Mouse (Mus musculus): ENCODE measurements around the gene Asb8.

Gene Asb8

DNA sequence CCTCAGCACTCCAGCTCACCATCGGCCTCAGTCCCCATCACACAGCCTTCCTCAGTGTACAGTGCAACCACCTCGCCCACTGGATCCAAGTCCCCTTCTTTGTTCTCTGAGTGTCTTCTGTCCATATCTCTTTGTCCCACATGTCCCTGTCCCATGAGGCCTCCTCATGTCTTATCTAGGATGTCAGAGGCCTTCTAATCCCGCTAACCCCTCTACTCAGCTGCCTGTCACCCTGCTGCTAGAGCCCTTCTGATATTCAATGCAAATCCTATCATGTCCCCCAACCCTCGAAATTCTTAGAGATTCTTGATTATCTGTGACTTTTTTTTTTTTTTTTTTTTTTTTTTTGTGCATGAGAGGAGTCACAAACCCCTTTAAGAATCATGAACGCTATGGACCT is 49.1 kb downstream of the Asb8 start:
- no peak for DNase-seq (ENCODE audit: low spot score)

- DNase-seq (ENCODE audit: low spot score) = no peak
Observed at GRCm38 (mm10) chr15:98115779-98116163, 49.7 kb downstream of the Asb8 start.

GRCm38 (mm10) chr15:98114852-98115778 is 50.3 kb downstream of the Asb8 start:
- no peak for DNase-seq (ENCODE audit: low spot score)

- no peak for DNase-seq (ENCODE audit: low spot score)
Observed at GRCm38 (mm10) chr15:98114098-98114851, 51.1 kb downstream of the Asb8 start.

DNA sequence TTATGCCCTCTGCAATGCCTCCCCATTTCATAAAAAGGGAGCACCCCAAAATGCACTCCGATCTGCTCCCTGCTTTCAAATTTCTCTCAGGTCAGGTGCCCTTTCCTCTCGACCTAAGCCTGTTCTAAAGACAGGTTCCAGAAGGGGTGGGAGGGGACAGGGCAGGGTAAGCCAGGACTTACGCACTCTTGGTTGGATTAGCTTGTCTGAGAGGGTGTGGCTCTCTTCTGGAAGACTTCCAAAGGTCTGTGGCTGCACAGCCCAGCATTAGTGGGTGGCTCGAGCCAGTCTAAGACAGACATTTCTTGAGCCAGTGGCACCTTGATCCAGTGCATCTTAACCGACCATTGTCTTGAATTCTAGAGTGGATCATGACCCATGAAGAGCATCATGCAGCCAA is 53.6 kb downstream of the Asb8 start:
- DNase-seq (ENCODE audit: low spot score) = no peak

DNA sequence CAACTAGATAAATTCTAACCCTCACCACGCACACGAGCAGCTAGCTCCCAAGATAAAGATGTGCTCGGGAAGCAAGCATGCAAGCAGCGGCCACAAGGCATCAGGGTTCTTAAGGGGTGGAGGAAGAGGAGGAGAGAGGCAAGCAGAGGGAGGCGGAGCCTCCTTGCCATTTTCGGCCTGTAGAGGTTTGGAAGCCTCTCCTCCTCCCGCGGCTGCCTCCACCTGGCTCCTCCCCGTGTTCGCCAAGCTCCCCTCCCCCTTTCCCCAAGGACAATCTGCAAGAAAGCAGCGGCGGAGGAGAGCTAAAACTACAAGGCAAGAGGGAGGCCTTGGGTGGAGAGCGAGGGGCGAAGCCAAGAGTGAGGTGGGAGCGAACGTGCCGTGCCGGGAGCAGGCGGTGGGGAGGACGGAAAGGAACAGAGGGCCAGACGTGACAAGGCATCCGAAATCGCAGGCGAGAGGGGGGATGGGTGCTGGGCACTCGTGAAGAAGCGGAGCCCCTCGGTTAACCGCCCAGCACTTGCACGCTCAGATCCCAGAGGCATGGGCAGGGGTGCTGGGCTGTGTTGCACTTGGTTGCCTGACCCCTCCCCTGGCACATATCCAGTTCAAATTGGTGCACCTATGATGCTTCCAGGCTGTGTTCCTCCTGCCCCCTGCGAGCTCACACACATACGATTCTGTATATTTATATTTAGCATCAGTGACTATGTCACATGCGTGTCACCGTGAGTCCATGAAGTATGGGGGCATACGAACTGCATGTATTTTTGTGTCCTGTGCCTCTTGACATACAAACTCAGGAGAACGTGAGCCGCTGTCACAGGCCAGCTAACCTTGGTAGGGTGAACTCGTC is 56.9 kb downstream of the Asb8 start:
- peak; percentile 85 for DNase-seq (ENCODE audit: low spot score)

- no peak for DNase-seq (ENCODE audit: low spot score)
Observed at GRCm38 (mm10) chr15:98107703-98108296, 57.6 kb downstream of the Asb8 start.

- DNase-seq (ENCODE audit: low spot score) = no peak
Observed at GRCm38 (mm10) chr15:98107230-98107629, 58.2 kb downstream of the Asb8 start.

DNA sequence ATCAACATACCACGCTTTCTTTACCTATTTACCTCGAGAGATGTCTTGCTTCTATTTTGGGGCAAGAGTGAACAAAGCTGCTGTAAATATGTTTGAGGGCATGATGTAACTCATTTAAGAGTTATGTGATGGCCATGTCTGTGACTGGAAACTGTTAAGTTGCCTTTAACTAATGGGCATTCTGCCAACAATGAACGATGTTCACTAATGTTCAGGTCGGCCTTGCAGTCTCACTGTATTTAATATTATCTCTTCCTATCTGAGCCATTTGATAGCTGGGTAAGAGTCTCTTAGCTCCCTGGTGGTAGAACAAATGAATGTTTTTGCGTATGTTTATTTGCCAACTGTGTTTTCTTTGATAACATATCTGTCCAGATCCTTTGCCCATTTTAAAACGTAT is 58.9 kb downstream of the Asb8 start:
- DNase-seq (ENCODE audit: low spot score) = no peak

DNA sequence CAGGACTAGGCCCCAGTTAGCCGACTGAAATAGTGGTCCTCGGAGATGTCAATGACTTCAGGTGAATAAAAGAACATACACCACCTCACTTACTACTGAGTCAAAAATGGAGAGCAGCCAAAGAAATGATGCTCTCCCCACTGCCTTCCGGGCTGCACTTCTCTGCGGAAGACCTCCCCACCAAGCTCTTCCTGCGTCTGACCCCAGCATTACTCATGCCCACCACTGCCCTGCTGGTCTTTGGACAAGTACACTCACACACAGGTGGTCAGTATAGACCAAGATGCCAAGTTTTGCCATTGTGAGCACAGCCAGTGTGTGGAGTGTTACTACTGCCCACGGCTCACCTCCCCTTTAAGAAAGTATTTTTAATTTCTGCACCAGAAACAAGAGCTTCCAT is 63.0 kb downstream of the Asb8 start:
- DNase-seq (ENCODE audit: low spot score) = no peak

DNA sequence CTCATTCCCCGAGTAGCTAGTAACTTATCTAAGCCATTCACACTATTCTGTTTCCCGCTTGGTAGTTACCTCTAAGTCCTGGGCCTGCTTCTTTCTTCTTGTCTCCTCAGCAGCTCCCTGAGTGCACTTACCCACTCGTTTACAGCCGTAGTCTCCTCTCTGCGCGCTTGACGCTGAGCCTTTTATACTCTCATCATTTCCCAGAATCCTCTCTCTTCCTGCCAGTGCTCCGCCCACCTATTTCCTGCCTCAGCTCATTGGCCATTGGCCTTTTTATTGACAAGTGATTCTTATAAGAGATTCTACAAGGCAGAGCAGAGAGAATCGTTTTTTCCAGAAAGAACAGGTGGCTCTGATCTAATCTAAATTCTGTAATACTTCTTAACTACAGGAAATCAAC is 66.9 kb downstream of the Asb8 start:
- no peak for DNase-seq (ENCODE audit: low spot score)

DNA sequence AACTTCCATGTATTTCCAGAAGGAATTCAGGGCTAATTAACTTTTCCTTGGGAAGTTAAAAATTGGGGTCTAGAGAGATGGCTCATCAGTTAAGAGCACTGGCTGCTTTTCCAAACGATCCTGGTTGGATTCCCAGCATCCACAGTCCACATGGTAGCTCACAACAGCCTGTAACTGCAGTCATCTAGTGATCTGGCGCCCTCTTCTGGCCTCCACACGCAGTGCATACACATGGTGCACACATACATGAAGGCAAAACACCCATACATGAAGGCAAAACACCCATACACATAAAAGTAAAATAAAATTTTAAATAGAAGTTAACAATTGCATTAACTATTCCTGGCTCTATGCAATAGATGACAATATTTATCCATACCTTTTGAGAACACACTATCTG is 68.5 kb downstream of the Asb8 start:
- no peak for DNase-seq (ENCODE audit: low spot score)

GRCm38 (mm10) chr15:98094905-98095304 is 70.5 kb downstream of the Asb8 start:
- no peak for DNase-seq (ENCODE audit: low spot score)

- peak; percentile 81 for DNase-seq (ENCODE audit: low spot score)
Observed at GRCm38 (mm10) chr15:98093121-98094011, 72.1 kb downstream of the Asb8 start, which contains the start of gene Senp1. Senp1 (minus strand) TSS chr15:98093744.

DNA sequence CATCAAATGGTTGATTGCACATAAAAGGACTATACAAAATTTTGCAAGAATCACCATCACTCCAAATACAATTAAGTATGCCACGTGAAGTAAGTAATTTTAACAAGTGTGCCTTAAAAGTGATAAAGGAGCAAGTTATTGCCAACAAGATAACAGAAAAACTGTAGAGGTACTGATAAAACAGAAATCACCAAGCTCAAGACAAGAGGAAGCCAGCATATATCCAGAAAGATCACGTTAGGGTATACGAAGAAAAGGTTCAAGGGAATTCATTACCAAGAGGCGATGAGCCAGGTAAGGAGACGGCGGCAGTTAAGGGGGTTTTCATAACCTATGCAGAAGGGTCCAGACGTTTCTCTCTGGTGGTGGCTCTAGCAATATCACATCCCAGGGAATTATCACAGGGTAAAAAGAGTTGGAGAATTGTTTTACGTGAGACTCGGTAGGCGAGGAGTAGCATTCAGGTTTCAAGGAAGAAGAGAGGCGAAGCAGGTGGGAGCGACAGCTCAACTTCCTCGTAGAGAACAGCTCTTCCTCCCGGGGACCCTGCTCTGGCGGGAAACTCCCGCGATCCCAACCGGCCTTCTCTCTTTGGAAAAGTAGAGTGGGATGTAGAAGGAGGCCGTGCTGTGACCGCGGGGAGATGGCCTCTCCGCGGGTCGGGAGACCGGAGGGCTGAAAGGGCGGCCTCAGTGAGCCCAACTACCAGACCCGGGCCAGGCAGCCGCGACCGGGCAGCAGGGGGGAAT is 72.9 kb downstream of the Asb8 start, which contains the start of gene Pfkm:
Pfkm (plus strand) TSS at position 218 of the 749 bp plus-strand sequence.
- DNase-seq (ENCODE audit: low spot score) = no peak

GRCm38 (mm10) chr15:98091841-98092240 is 73.6 kb downstream of the Asb8 start:
- no peak for DNase-seq (ENCODE audit: low spot score)

DNA sequence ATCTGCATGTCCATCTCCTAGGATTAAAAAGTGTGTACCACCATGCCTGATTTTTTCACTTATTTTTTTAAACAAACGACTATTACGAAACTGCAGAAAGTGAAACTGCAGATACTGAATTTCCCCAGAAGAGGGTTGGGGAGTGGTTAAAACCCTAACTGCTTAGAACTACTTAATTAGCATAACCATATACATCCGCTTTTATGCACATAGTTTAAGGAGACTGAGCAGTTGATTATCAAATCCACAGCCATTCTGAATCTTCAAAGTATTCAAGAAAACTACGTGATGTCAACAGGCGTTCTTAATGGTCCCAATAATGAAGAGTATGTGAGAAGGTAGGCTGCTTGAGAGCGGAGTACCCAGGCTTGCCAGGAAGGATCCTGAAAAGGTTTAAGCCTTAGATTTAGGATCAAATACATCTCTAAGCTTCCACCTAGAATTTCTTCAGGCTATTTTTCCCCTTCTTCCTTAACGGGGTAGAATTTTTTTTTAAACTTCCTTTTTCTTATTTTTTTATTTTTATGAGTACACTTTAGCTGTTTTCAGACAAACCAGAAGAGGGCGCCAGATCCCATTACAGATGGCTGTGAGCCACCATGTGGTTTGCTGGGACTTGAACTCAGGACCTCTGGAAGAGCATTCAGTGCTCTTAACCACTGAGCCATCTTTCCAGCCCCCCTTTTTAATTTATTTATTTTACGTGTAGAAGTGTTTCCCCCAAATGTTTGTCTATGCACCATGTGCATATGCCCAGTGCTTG is 75.8 kb downstream of the Asb8 start:
- DNase-seq (ENCODE audit: low spot score) = no peak

DNA sequence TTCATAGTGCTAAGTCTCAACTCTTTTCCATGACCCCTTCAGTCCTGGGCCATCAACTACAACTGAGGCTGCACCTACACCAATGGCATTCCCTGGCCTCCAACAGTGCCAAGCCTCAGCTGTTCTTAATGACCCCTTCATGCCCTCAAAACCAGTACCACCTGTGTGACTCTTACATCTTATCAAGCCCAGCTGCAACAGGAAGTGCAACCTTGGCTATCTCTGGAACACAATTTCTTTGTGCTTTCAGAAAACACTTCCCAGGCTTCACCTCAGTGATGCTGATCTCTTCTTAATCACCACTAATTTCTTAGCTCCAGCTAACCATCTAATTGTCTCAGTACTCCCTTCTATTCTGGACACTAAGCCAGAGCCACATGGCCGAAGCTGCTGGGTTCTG is 76.5 kb downstream of the Asb8 start:
- no peak for DNase-seq (ENCODE audit: low spot score)

All from left cerebral cortex, adult 11 months (tissue).